Mouse (Mus musculus) bone marrow, adult 2 months (tissue): ENCODE measurements around the gene 4930402F06Rik.

Experiments
- CTCF ChIP-seq: fragments of 200-500 bp; IDR thresholded peaks from 2 replicates; pipeline ENCODE4 v1.5.1; 2011; ENCODE audit warnings: low read length, control low read depth; ENCODE audit not compliant: control insufficient read depth, insufficient read depth
- POLR2A ChIP-seq: fragments of 200-500 bp; IDR thresholded peaks from 2 replicates; pipeline ENCODE4 v1.6.1; 2011; ENCODE audit warnings: low read depth, mild to moderate bottlenecking, control low read depth, low read length, borderline replicate concordance; ENCODE audit not compliant: control insufficient read depth

GRCm38 (mm10) chr2:35411640-35412190 lies 14.7 kb upstream of the 4930402F06Rik start:
- no peak for TF ChIP-seq CTCF
- TF ChIP-seq POLR2A: no peak
